ENCODE assay signal across 8 mouse cellular contexts in genomic region chr7:19094471-19094825, GRCm38 (mm10). TPM values are rescaled to one million over a fixed set of nuclear protein-coding genes. Genes with fewer than 3 reads are reported as not detected.
DNase-seq lines count a peak whose midpoint lies in the region; ATAC-seq and TF ChIP-seq lines count a peak whose summit lies in the region.

Six5 (plus strand) TSS chr7:19094594.

- TF ChIP-seq CTCF in CH12.LX (conservative IDR thresholded peaks at IDR 0.05 in 1 of 2, IDR thresholded peaks at IDR 0.05 in 1 of 2; ENCODE audit: low read depth in 2 of 2, low read length in 2 of 2) = no peak

- in situ Hi-C loops in CH12.LX (cut with MboI; ENCODE audit: low pct_ligation_motif_present, low pct_unique_long_range_greater_than_20kb, low sequenced_read_pairs) = no loop called here

- TF ChIP-seq RAD21 in CH12.LX (IDR thresholded peaks at IDR 0.05; ENCODE audit: low read depth, low read length) = no peak

- ATAC-seq in embryonic facial prominence, embryonic 11.5 days (replicated peaks; ENCODE audit: insufficient number of reproducible peaks, low FRiP score, low TSS enrichment, low read depth) = no peak
- ATAC-seq in inflammation-experienced regulatory T-cells, adult 6 months = peak; percentile 39
- peak; percentile 0; the same call in 1 of the 2 replicates for ATAC-seq in lung, embryonic 16.5 days (ENCODE audit: low read depth)
- no peak; the same call in 1 of the 2 replicates for ATAC-seq in stomach, embryonic 14.5 days (ENCODE audit: insufficient number of reproducible peaks, insufficient read depth, low FRiP score, low read depth)
- no peak for ATAC-seq in activated CD4-positive, CD25-positive, alpha-beta regulatory T cell, adult 4 months

- peaks cover 64% of the 10 kb centered on the region for H3K4me1 ChIP-seq in heart, embryonic 10.5 days
- H3K4me1 ChIP-seq in CH12.LX (ENCODE audit: control insufficient read depth in 1 of 2, insufficient read depth in 2 of 2) = peaks cover 5 to 25% of the 10 kb centered on the region in 2 experiments; a peak in 3 of 4 replicates
- H3K4me1 ChIP-seq in embryonic facial prominence, embryonic 11.5 days (ENCODE audit: control insufficient read depth, insufficient read depth, low read length) = peaks cover 13% of the 10 kb centered on the region
- peaks cover 27% of the 10 kb centered on the region for H3K4me1 ChIP-seq in lung, embryonic 16.5 days (replicated peaks; ENCODE audit: control insufficient read depth, insufficient read depth, low read length)
- H3K4me1 ChIP-seq in stomach, embryonic 14.5 days (ENCODE audit: control insufficient read depth, insufficient read depth, low read length) = peaks cover 24% of the 10 kb centered on the region

- dilution Hi-C loops in CH12.LX (cut with MboI; ENCODE audit: extremely low pct_ligation_motif_present, extremely low pct_unique_long_range_greater_than_20kb, low sequenced_read_pairs) = no loop called here

- TF ChIP-seq POLR2A in CH12.LX (IDR thresholded peaks at IDR 0.05; ENCODE audit: low read depth, low read length) = no peak

- H3K9me3 ChIP-seq in heart, embryonic 10.5 days = no peaks in the 10 kb centered on the region
- H3K9me3 ChIP-seq in CH12.LX (replicated peaks; ENCODE audit: low read length) = no peaks in the 10 kb centered on the region
- H3K9me3 ChIP-seq in embryonic facial prominence, embryonic 11.5 days (replicated peaks; ENCODE audit: control insufficient read depth, low read length) = no peaks in the 10 kb centered on the region
- no peaks in the 10 kb centered on the region for H3K9me3 ChIP-seq in lung, embryonic 16.5 days (ENCODE audit: control insufficient read depth, low read length)
- no peaks in the 10 kb centered on the region for H3K9me3 ChIP-seq in stomach, embryonic 14.5 days (ENCODE audit: control insufficient read depth, low read depth, low read length)

- TF ChIP-seq EP300 in CH12.LX (IDR thresholded peaks at IDR 0.05; ENCODE audit: low read length) = no peak

- WGBS in heart, embryonic 10.5 days = 3% methylated on average over 25 of the region's 36 CpGs
- WGBS in embryonic facial prominence, embryonic 11.5 days = 0% methylated on average over 15 of the region's 36 CpGs
- 0% methylated on average over 24 of the region's 36 CpGs for WGBS in lung, embryonic 16.5 days
- 6% methylated on average over 9 of the region's 36 CpGs for WGBS in stomach, embryonic 14.5 days

- H3K4me2 ChIP-seq in CH12.LX (ENCODE audit: insufficient read depth, low read depth, poor library complexity, severe bottlenecking) = peak within 1 kb of the TSS; percentile 76
- peak within 1 kb of the TSS; percentile 94 for H3K4me2 ChIP-seq in embryonic facial prominence, embryonic 11.5 days (ENCODE audit: low read depth, low read length)
- peak within 1 kb of the TSS; percentile 91 for H3K4me2 ChIP-seq in lung, embryonic 16.5 days (ENCODE audit: low read depth, low read length)
- peak within 1 kb of the TSS; percentile 89 for H3K4me2 ChIP-seq in stomach, embryonic 14.5 days (replicated peaks; ENCODE audit: low read depth, low read length)

- peaks cover 34% of the 10 kb centered on the region; the same call in 1 of the 2 replicates for H3K36me3 ChIP-seq in heart, embryonic 10.5 days
- H3K36me3 ChIP-seq in CH12.LX (replicated peaks in 1 of 2; ENCODE audit: control insufficient read depth in 1 of 2, insufficient read depth in 1 of 2, low read length in 1 of 2) = no peaks in the 10 kb centered on the region
- H3K36me3 ChIP-seq in embryonic facial prominence, embryonic 11.5 days (replicated peaks; ENCODE audit: control insufficient read depth, insufficient read depth, low read depth, low read length) = no peaks in the 10 kb centered on the region; the same call in 1 of the 2 replicates
- H3K36me3 ChIP-seq in lung, embryonic 16.5 days (ENCODE audit: control insufficient read depth, insufficient read depth, low read length) = 0 out of 2 replicates have a peak, but pooled peaks cover 2% of the 10 kb centered on the region
- peaks cover 4% of the 10 kb centered on the region for H3K36me3 ChIP-seq in stomach, embryonic 14.5 days (ENCODE audit: control insufficient read depth, insufficient read depth, low read length)

- peak within 1 kb of the TSS; percentile 87 for H3K9ac ChIP-seq in CH12.LX (ENCODE audit: insufficient read depth, low read depth)
- peak within 1 kb of the TSS; percentile 93 for H3K9ac ChIP-seq in embryonic facial prominence, embryonic 11.5 days (replicated peaks; ENCODE audit: low read length)
- peak within 1 kb of the TSS; percentile 91 for H3K9ac ChIP-seq in lung, embryonic 16.5 days (ENCODE audit: low read length)
- H3K9ac ChIP-seq in stomach, embryonic 14.5 days (replicated peaks; ENCODE audit: low read depth, low read length) = peak within 1 kb of the TSS; percentile 93

- H3K79me2 ChIP-seq in CH12.LX (replicated peaks; ENCODE audit: control insufficient read depth, extremely low read depth, insufficient read depth, poor library complexity, severe bottlenecking) = no peaks in the 10 kb centered on the region

- no peak for DNase-seq in heart, embryonic 10.5 days (ENCODE audit: low spot score)
- no peak for DNase-seq in heart, adult 8-10 months (ENCODE audit: low spot score)
- DNase-seq in CH12.LX (ENCODE audit: extremely low read depth) = no peak
- DNase-seq in embryonic facial prominence, embryonic 11.5 days (ENCODE audit: low spot score) = no peak

- peaks cover 20% of the 10 kb centered on the region for H3K27me3 ChIP-seq in heart, embryonic 10.5 days (ENCODE audit: insufficient read depth, poor library complexity, severe bottlenecking)
- peaks cover 82% of the 10 kb centered on the region for H3K27me3 ChIP-seq in CH12.LX (replicated peaks)
- peaks cover 4% of the 10 kb centered on the region; the same call in 1 of the 2 replicates for H3K27me3 ChIP-seq in embryonic facial prominence, embryonic 11.5 days (ENCODE audit: control insufficient read depth, insufficient read depth, low read length)
- H3K27me3 ChIP-seq in lung, embryonic 16.5 days (ENCODE audit: control insufficient read depth, insufficient read depth, low read depth, low read length) = no peaks in the 10 kb centered on the region
- H3K27me3 ChIP-seq in stomach, embryonic 14.5 days (ENCODE audit: control insufficient read depth, insufficient read depth, low read length) = no peaks in the 10 kb centered on the region

- peak within 1 kb of the TSS; percentile 87 for H3K4me3 ChIP-seq in heart, embryonic 10.5 days
- H3K4me3 ChIP-seq in CH12.LX (replicated peaks in 1 of 3; ENCODE audit: low read depth in 2 of 3, low read length in 2 of 3, poor library complexity in 1 of 3) = peak within 1 kb of the TSS; percentile 65 to 73 (median 72)
- peak within 1 kb of the TSS; percentile 79 for H3K4me3 ChIP-seq in embryonic facial prominence, embryonic 11.5 days (ENCODE audit: low read depth, low read length)
- peak within 1 kb of the TSS; percentile 67 for H3K4me3 ChIP-seq in lung, embryonic 16.5 days (ENCODE audit: low read length)
- peak within 1 kb of the TSS; percentile 80 for H3K4me3 ChIP-seq in stomach, embryonic 14.5 days (ENCODE audit: low read depth, low read length)

- H3K27ac ChIP-seq in heart, embryonic 10.5 days = peak within 1 kb of the TSS; percentile 98
- peak within 1 kb of the TSS; percentile 44; the same call in 1 of the 2 replicates for H3K27ac ChIP-seq in CH12.LX (ENCODE audit: insufficient read depth, low read depth)
- peak within 1 kb of the TSS; percentile 97 for H3K27ac ChIP-seq in embryonic facial prominence, embryonic 11.5 days (replicated peaks; ENCODE audit: low read depth, low read length)
- H3K27ac ChIP-seq in lung, embryonic 16.5 days (ENCODE audit: low read length) = peak within 1 kb of the TSS; percentile 99
- peak within 1 kb of the TSS; percentile 99 for H3K27ac ChIP-seq in stomach, embryonic 14.5 days (ENCODE audit: low read length)

TF ChIP-seq in CH12.LX, 34 proteins besides CTCF, POLR2A, EP300 and RAD21:
- TF ChIP-seq JUND (conservative IDR thresholded peaks at IDR 0.05; ENCODE audit: low read depth, low read length) = no peak
- no peak for TF ChIP-seq GABPA (IDR thresholded peaks at IDR 0.05; ENCODE audit: insufficient replicate concordance, low read depth, low read length)
- TF ChIP-seq USF1 (IDR thresholded peaks at IDR 0.05; ENCODE audit: low read depth, low read length) = no peak
- TF ChIP-seq MXI1 (IDR thresholded peaks at IDR 0.05; ENCODE audit: low read depth, low read length) = 0 out of 2 replicates have a peak, but pooled peaks have one; percentile 22
- TF ChIP-seq ZNF384 (IDR thresholded peaks at IDR 0.05; ENCODE audit: low read depth, low read length) = no peak

RNA-seq across cellular contexts. Expression of gene Six5, which starts in this region (rescaled TPM):
- 5.7 and 6.1 TPM in 2 replicates for polyA plus RNA-seq in heart, embryonic 10.5 days (2016; fragmentation: Nextera tagmentation; extraction: Ambion mirVana)
- 1 to 10 TPM; 5.8 to 9.9 (median 7.8) TPM for total RNA-seq in heart, adult 8-10 months (2022)
- total RNA-seq in CH12.LX (2012; rRNA removed) (1.3 and 1.8 TPM in 2 replicates), CH12.LX (2014; rRNA removed) (0.16 TPM in 2 replicates)
- polyA plus RNA-seq in CH12.LX (2012; ENCODE audit: insufficient read length, low read depth) = 0.25 and 0.33 TPM in 2 replicates
- polyA plus RNA-seq in embryonic facial prominence, embryonic 11.5 days (2014; fragmentation: Nextera tagmentation; extraction: Ambion mirVana) = 10.0 and 10.5 TPM in 2 replicates
- 1 to 10 TPM in 2 of 3 experiments, under 1 TPM in 1; 0.15 to 1.2 (median 1.0) TPM for polyA plus RNA-seq in inflammation-experienced regulatory T-cells, adult 6 months (2017; shearing (Covaris generic))
- polyA plus RNA-seq in lung, embryonic 16.5 days (2015; fragmentation: Nextera tagmentation; extraction: Ambion mirVana) = 7.2 and 7.5 TPM in 2 replicates
- 17.4 and 18.6 TPM in 2 replicates for polyA plus RNA-seq in stomach, embryonic 14.5 days (2014; fragmentation: Nextera tagmentation; extraction: Ambion mirVana)
- under 1 TPM in 1 of 2 experiments, not detected in 1; 0.25 TPM for polyA plus RNA-seq in activated CD4-positive, CD25-positive, alpha-beta regulatory T cell, adult 4 months (2017; shearing (Covaris generic))

Comparison
In these comparisons a context has a peak if more than half of its experiments do, and no peak if none do; other contexts are left out.
1. H3K27ac ChIP-seq: peak in every context shown above with its lines; median percentile 99 in lung, embryonic 16.5 days; 99 in stomach, embryonic 14.5 days; 98 in heart, embryonic 10.5 days; 97 in embryonic facial prominence, embryonic 11.5 days; 44 in CH12.LX.
2. ATAC-seq: peak in inflammation-experienced regulatory T-cells, adult 6 months (single experiment) and lung, embryonic 16.5 days (single experiment); none in embryonic facial prominence, embryonic 11.5 days (single experiment), stomach, embryonic 14.5 days (single experiment) and activated CD4-positive, CD25-positive, alpha-beta regulatory T cell, adult 4 months (single experiment).
3. Peak in every context shown above with its lines, with median percentiles within 50 percentile points of each other: H3K4me3 ChIP-seq, H3K4me2 ChIP-seq and H3K9ac ChIP-seq.